Mouse (Mus musculus) liver, embryonic 15.5 days (tissue): ENCODE measurements at regions not wholly inside any gene's neighbourhood (a gene's known extent, or its start where the extent isn't known, plus 50 kb on each side); places are given as distances from the start of the nearest gene placed in this dataset.

ENCODE experiments used
- ATAC-seq: fragments of 200-750 bp; cut with Nextera tagmentation; 2 replicates; pipeline ENCODE4 v1.8.0; 2017; ENCODE audit warnings: moderate number of reproducible peaks, mild to moderate bottlenecking, moderate library complexity; ENCODE audit not compliant: insufficient read depth
- H3K27ac ChIP-seq: fragments of 300-500 bp; sonication (generic); replicated peaks from 2 replicates; pipeline ENCODE4 v1.5.1; 2015; ENCODE audit warnings: mild to moderate bottlenecking, inconsistent platforms
- H3K27me3 ChIP-seq: fragments of 300-500 bp; sonication (generic); 2 replicates; pipeline ENCODE4 v1.6.1; 2015; ENCODE audit warnings: mild to moderate bottlenecking, inconsistent platforms
- H3K36me3 ChIP-seq: fragments of 300-500 bp; sonication (generic); replicated peaks from 2 replicates; pipeline ENCODE4 v1.6.1; 2015; ENCODE audit warnings: moderate library complexity, mild to moderate bottlenecking, inconsistent platforms
- H3K4me1 ChIP-seq: fragments of 300-500 bp; sonication (generic); replicated peaks from 2 replicates; pipeline ENCODE4 v1.6.1; 2015; ENCODE audit warnings: inconsistent platforms
- H3K4me2 ChIP-seq: fragments of 300-500 bp; sonication (generic); 2 replicates; pipeline ENCODE4 v1.6.1; 2015; ENCODE audit warnings: moderate library complexity, mild to moderate bottlenecking, inconsistent platforms
- H3K4me3 ChIP-seq: fragments of 300-500 bp; sonication (generic); replicated peaks from 2 replicates; pipeline ENCODE4 v1.5.1; 2015; ENCODE audit warnings: mild to moderate bottlenecking, inconsistent platforms
- H3K9ac ChIP-seq: fragments of 300-500 bp; sonication (generic); 2 replicates; pipeline ENCODE4 v1.6.1; 2015; ENCODE audit warnings: moderate library complexity, mild to moderate bottlenecking, inconsistent platforms
- H3K9me3 ChIP-seq: fragments of 300-500 bp; sonication (generic); replicated peaks from 2 replicates; pipeline ENCODE4 v1.6.1; 2016; ENCODE audit warnings: inconsistent platforms
- whole genome bisulfite sequencing: fragments of 180-500 bp; shearing (Covaris S2); methylation state at CpG from one replicate; pipeline ENCODE4 v1.1.7; 2015; ENCODE audit warnings: mixed read lengths; ENCODE audit not compliant: insufficient replicate concordance; 5-methylcytosine and 5-hydroxymethylcytosine counted together

- H3K27ac ChIP-seq: no peak overlapping the region
- no peak overlapping the region for H3K4me3 ChIP-seq
- H3K9ac ChIP-seq: no peak overlapping the region
- peaks cover 34% of the 10 kb centered on the region for H3K27me3 ChIP-seq
- H3K4me2 ChIP-seq: no peak overlapping the region
- 66% methylated on average over 8 of the region's 8 CpGs for WGBS
- H3K4me1 ChIP-seq: peaks cover 4% of the 10 kb centered on the region
- peaks cover 7% of the 10 kb centered on the region; the same call in 1 of the 2 replicates for H3K9me3 ChIP-seq
- H3K36me3 ChIP-seq: no peaks in the 10 kb centered on the region
- 0 out of 2 replicates have a peak, but pooled peaks have one; percentile 12 for ATAC-seq
Observed at GRCm38 (mm10) chr12:109539046-109539445, 61.1 kb downstream of the Rtl1 start.

GRCm38 (mm10) chr12:109538641-109539040 is 61.5 kb downstream of the Rtl1 start:
- no peak for ATAC-seq

GRCm38 (mm10) chr12:109536536-109536935 is 63.6 kb downstream of the Rtl1 start:
- no peak for ATAC-seq
- 0 out of 2 replicates have a peak overlapping the region, but pooled peaks have one; percentile 38 for H3K27ac ChIP-seq
- H3K4me2 ChIP-seq: no peak overlapping the region

More at GRCm38 (mm10) chr12:109538641-109539040, 61.5 kb downstream of the Rtl1 start:
- Histone ChIP-seq H3K27me3 (peaks cover 34% of the 10 kb centered on the region), H3K9ac (no peak overlapping the region), H3K27ac (no peak overlapping the region), H3K4me3 (no peak overlapping the region), H3K36me3 (no peaks in the 10 kb centered on the region), H3K4me1 (peaks cover 5% of the 10 kb centered on the region), H3K9me3 (peaks cover 7% of the 10 kb centered on the region; the same call in 1 of the 2 replicates), H3K4me2 (no peak overlapping the region)
- WGBS: 68% methylated on average over 3 of the region's 3 CpGs

DNA sequence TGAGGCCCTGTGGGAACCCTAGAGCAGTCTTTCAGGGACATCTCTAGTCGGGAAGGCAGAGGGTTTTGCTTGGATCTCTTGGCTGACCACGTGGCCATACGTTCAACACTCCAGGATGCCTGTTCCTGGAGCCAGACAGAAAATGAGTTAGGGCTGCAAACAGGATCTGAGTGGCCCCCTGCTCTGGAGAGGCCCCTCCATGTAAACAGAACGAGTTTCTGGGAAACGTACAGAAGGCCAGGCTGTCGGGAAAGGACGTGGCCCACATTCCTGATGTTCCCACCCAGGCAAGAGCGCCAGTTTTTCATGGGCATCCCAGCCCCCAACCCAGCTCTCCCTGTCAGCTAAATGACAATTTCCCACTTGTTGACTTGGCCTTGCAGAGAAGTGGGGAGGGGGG is 67.7 kb downstream of the Rtl1 start:
- WGBS: 36% methylated on average over 8 of the region's 8 CpGs
- no peak for ATAC-seq
- peaks cover 42% of the 10 kb centered on the region for H3K4me1 ChIP-seq

More at GRCm38 (mm10) chr12:109536536-109536935, 63.6 kb downstream of the Rtl1 start:
- H3K9me3 ChIP-seq: 0 out of 2 replicates have a peak, but pooled peaks cover 7% of the 10 kb centered on the region
- no peak overlapping the region for H3K9ac ChIP-seq
- H3K27me3 ChIP-seq: peaks cover 37% of the 10 kb centered on the region
- 30% methylated on average over 3 of the region's 3 CpGs for WGBS
- no peaks in the 10 kb centered on the region for H3K36me3 ChIP-seq
- peaks cover 24% of the 10 kb centered on the region for H3K4me1 ChIP-seq
- no peak overlapping the region for H3K4me3 ChIP-seq

DNA sequence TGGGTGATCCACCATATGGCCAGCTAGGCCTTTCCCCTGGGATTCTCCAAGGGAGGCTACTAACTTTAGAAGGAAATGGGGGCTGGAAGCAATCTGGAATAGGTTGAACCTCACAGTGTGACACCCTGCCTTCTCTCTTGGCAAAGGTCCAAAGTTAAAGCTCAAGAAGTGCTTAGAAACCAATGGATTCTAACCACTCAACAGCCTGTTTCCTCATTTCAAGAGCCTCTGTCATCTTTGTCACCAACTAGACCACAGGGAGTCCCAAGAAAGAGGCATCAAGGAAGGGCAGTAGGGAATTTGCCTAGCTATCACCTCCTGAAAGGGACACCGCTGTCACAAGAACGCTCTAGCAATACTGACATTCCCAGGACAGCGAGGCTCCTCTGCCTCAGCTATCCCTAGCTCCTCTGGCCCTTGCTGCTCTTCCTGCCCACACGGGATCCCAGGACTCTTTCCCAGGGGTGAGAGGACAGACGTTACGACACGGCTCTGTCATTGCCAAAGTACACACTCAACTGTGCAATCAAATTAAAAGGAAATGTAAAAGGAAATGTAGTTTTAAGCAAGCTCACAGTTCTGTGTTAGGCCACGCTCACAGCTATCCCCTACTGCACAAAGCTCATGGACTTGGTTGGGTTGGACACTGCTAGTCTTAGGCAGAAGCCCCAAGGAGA is 68.6 kb downstream of the Rtl1 start:
- Histone ChIP-seq H3K27me3 (peaks cover 49% of the 10 kb centered on the region), H3K4me2 (no peak overlapping the region), H3K36me3 (no peaks in the 10 kb centered on the region), H3K4me3 (no peak overlapping the region), H3K27ac (peak overlapping the region; percentile 72), H3K4me1 (peaks cover 42% of the 10 kb centered on the region), H3K9me3 (no peaks in the 10 kb centered on the region), H3K9ac (no peak overlapping the region)
- peak; percentile 25; the same call in 1 of the 2 replicates for ATAC-seq
- 39% methylated on average over 8 of the region's 8 CpGs for WGBS

More for the DNA sequence above, 67.7 kb downstream of the Rtl1 start:
- Histone ChIP-seq H3K9me3 (no peaks in the 10 kb centered on the region), H3K9ac (no peak overlapping the region), H3K36me3 (no peaks in the 10 kb centered on the region), H3K27ac (peak overlapping the region; percentile 72), H3K4me3 (no peak overlapping the region), H3K27me3 (peaks cover 46% of the 10 kb centered on the region), H3K4me2 (no peak overlapping the region)

DNA sequence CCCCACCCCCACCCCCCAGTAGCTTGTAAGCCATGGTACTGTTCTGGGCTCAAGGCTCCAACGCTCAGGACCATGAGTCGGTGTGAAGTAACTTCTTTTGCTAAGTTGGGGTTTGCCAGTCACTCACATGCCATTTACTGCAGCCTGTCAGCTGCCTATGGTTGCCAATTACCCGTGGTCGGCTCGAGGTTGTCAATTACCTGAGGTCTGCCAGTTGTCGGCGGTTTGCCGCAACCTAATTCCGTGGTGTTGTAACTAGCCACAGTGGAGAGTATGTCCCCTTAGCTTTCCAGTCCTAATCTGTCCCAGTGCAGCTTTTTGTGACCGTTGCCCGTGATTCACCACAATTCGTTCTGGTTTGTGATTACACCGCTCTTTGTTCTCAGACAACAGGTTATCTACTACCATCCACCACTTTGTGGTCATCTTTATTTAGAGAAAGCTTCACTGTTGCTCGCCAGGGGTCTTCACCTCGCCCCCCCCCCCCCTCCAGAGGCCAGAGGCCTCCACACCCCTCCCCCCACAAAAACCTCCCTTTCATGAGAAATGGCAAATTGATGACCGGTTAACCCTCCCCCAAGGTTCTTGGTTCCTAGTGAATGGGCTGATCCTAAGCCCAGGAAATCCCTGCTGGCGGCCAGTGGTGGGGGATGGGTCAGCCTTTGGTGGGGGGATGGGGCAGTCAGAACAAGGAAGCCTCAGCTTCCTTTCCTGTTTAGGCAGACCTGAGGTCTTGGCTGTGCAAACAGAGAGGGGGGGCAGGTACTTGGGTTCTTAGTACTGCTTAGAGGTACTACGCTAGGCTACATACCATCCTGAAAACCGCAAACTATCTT is 69.7 kb downstream of the Rtl1 start:
- Histone ChIP-seq H3K27ac (no peak overlapping the region), H3K4me3 (no peak overlapping the region), H3K4me2 (no peak overlapping the region; the same call in 1 of the 2 replicates), H3K9ac (no peak overlapping the region), H3K36me3 (no peaks in the 10 kb centered on the region), H3K9me3 (no peaks in the 10 kb centered on the region), H3K4me1 (peaks cover 41% of the 10 kb centered on the region), H3K27me3 (peaks cover 49% of the 10 kb centered on the region)
- WGBS: 16% methylated on average over 19 of the region's 19 CpGs
- no peak for ATAC-seq

DNA sequence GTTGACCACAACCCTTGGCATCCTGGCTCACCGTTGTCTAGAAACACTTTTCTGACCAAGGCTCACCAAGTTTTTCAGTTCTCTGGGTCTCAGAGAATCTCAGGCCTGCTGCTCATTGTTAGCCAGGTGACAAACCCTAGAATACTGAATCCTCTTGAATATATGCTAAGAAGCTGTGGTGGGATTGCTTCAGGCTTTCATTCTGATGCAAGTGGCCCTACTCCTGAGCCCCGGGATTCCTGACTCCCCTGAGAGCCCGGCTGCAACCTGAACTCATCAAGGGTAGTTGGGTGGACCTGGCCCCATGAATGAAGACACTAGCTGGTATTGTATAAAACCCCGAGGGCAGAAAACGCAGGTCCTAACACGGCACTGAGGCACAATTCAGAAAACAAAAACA is 70.6 kb downstream of the Rtl1 start:
- Histone ChIP-seq H3K4me1 (peaks cover 38% of the 10 kb centered on the region), H3K9ac (no peak overlapping the region), H3K27ac (no peak overlapping the region), H3K4me2 (no peak overlapping the region), H3K9me3 (no peaks in the 10 kb centered on the region), H3K4me3 (no peak overlapping the region), H3K27me3 (peaks cover 49% of the 10 kb centered on the region), H3K36me3 (no peaks in the 10 kb centered on the region)
- WGBS: 47% methylated on average over 6 of the region's 6 CpGs
- no peak for ATAC-seq

DNA sequence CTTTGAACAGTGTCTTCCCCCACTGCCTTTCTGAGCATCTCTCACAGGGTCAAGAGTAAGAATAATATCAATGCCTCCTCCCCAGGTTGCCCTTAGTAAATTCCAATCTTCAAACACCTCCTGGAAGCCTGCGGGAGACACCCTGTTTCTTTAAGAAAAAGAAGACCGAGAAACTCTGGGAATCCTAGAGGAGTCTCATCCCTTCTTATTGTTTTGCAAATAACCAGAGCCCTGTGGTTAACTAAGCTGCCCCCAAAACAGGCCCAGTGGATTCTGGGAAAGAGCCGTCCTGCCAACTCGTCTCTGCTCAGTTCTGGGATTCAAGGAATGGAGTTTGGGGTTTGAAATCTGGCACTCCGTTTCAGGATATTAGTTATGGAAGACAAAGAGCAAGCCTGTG is 71.2 kb downstream of the Rtl1 start:
- Histone ChIP-seq H3K36me3 (no peaks in the 10 kb centered on the region), H3K4me3 (no peak overlapping the region), H3K4me2 (no peak overlapping the region), H3K27me3 (peaks cover 49% of the 10 kb centered on the region), H3K27ac (no peak overlapping the region), H3K9ac (no peak overlapping the region), H3K9me3 (no peaks in the 10 kb centered on the region), H3K4me1 (peaks cover 38% of the 10 kb centered on the region)
- WGBS: 44% methylated on average over 5 of the region's 5 CpGs
- ATAC-seq: no peak

GRCm38 (mm10) chr12:109528263-109528545 is 71.9 kb downstream of the Rtl1 start:
- peaks cover 33% of the 10 kb centered on the region for H3K4me1 ChIP-seq
- H3K9me3 ChIP-seq: no peaks in the 10 kb centered on the region
- H3K4me2 ChIP-seq: peak overlapping the region; percentile 35; the same call in 1 of the 2 replicates
- 48% methylated on average over 27 of the region's 27 CpGs for WGBS
- H3K4me3 ChIP-seq: peak overlapping the region; percentile 4; the same call in 1 of the 2 replicates
- peaks cover 48% of the 10 kb centered on the region for H3K27me3 ChIP-seq
- no peak overlapping the region for H3K27ac ChIP-seq
- H3K9ac ChIP-seq: no peak overlapping the region
- no peaks in the 10 kb centered on the region for H3K36me3 ChIP-seq
- ATAC-seq: no peak

DNA sequence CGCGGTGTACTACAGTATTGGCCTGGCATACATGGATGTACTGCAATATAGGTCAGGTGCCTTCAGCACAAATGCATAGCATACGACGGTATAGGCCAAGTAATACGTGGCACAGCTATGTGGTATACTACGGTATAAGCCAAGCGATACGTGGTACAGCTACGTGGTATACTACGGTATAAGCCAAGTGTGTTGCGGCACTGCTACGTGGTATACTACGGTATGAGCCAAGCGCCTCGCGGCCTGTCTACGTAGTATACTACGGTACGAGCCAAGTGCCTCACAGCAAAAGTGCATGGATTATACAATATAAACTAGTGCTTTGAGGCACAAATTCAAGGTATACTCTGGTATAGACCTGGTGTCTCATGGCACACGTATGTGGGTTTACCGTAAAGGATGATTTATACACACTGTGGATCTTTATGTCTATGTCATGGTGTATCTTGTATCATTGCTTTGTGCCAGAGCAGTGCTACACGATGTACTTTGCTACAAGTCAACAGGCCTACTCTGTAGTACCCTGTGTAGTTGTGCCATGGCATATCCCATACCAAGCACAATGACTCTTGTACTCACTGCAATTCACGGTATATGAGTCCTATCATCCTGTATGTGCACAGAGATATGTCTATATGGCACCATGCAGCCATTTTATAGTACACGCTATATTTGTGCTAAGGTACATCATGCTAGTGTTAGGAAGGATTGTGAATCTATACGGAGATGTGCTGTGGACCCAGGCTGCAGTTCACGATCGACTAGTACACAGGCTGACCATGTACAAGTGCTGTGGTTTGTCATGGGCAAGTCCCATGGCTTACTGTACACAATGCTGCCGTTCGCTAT is 72.5 kb downstream of the Rtl1 start:
- Histone ChIP-seq H3K27me3 (peaks cover 43% of the 10 kb centered on the region), H3K9me3 (no peaks in the 10 kb centered on the region), H3K27ac (no peak overlapping the region), H3K36me3 (no peaks in the 10 kb centered on the region), H3K4me2 (peak overlapping the region; percentile 35; the same call in 1 of the 2 replicates), H3K4me3 (peak overlapping the region; percentile 4; the same call in 1 of the 2 replicates), H3K4me1 (peaks cover 28% of the 10 kb centered on the region), H3K9ac (no peak overlapping the region)
- WGBS: 53% methylated on average over 29 of the region's 29 CpGs
- peak; percentile 63 for ATAC-seq
